Mouse (Mus musculus) lung, embryonic 15.5 days (tissue): ENCODE measurements around the gene Galnt10. TPM values are rescaled to one million over a fixed set of nuclear protein-coding genes. Genes with fewer than 3 reads are reported as not detected.

Source experiments
- ATAC-seq: fragments of 200-750 bp; cut with Nextera tagmentation; 2 replicates; pipeline ENCODE4 v1.8.0; 2017; ENCODE audit warnings: moderate number of reproducible peaks, borderline replicate concordance; ENCODE audit not compliant: low FRiP score, low TSS enrichment; ENCODE audit errors: extremely low read depth
- H3K27ac ChIP-seq: fragments of 300-500 bp; sonication (generic); 2 replicates; pipeline ENCODE4 v1.5.1; 2015; ENCODE audit warnings: moderate library complexity, mild to moderate bottlenecking, inconsistent platforms
- H3K27me3 ChIP-seq: fragments of 300-500 bp; sonication (generic); 2 replicates; pipeline ENCODE4 v1.6.1; 2015; ENCODE audit warnings: inconsistent platforms
- H3K36me3 ChIP-seq: fragments of 300-500 bp; sonication (generic); 2 replicates; pipeline ENCODE4 v1.6.1; 2015; ENCODE audit warnings: inconsistent platforms
- H3K4me1 ChIP-seq: fragments of 300-500 bp; sonication (generic); 2 replicates; pipeline ENCODE4 v1.6.1; 2015; ENCODE audit warnings: inconsistent platforms
- H3K4me2 ChIP-seq: fragments of 300-500 bp; sonication (generic); 2 replicates; pipeline ENCODE4 v1.6.1; 2015; ENCODE audit warnings: inconsistent platforms, mild to moderate bottlenecking, moderate library complexity
- H3K4me3 ChIP-seq: fragments of 300-500 bp; sonication (generic); 2 replicates; pipeline ENCODE4 v1.5.1; 2015; ENCODE audit warnings: mild to moderate bottlenecking, inconsistent platforms
- H3K9ac ChIP-seq: fragments of 300-500 bp; sonication (generic); 2 replicates; pipeline ENCODE4 v1.6.1; 2015; ENCODE audit warnings: inconsistent platforms
- H3K9me3 ChIP-seq: fragments of 300-500 bp; sonication (generic); 2 replicates; pipeline ENCODE4 v1.6.1; 2016; ENCODE audit warnings: inconsistent platforms
- WGBS: fragments of 180-500 bp; shearing (Covaris S2); methylation state at CpG from one replicate; pipeline ENCODE4 v1.1.7; 2015; 5-methylcytosine and 5-hydroxymethylcytosine counted together
- polyA plus RNA-seq: library from polyadenylated mRNA; unstranded; fragments of >200 nt; fragmentation: Nextera tagmentation; extraction: Ambion mirVana; gene quantifications from 2 replicates; pipeline ENCODE4 v1.2.1, GENCODE M21; 2015

Galnt10 gene
- polyA plus RNA-seq, 1 experiment from 2014 or later, result 15.3 TPM

- Histone ChIP-seq H3K27ac (no peak overlapping the region), H3K4me1 (no peaks in the 10 kb centered on the region), H3K36me3 (no peaks in the 10 kb centered on the region), H3K9ac (no peak overlapping the region), H3K27me3 (no peaks in the 10 kb centered on the region), H3K4me3 (no peak overlapping the region), H3K4me2 (no peak overlapping the region), H3K9me3 (no peaks in the 10 kb centered on the region)
- 96% methylated on average over 4 of the region's 4 CpGs for WGBS
- ATAC-seq, result no peak
Observed at GRCm38 (mm10) chr11:57761347-57761746, 116.1 kb downstream of the Galnt10 start.

- 79% methylated on average over 3 of the region's 3 CpGs for WGBS
- ATAC-seq, result no peak
- H3K4me3 ChIP-seq, result no peak overlapping the region
Observed at GRCm38 (mm10) chr11:57764124-57764523, 118.9 kb downstream of the Galnt10 start.

GRCm38 (mm10) chr11:57766617-57767016, 121.4 kb downstream of the Galnt10 start:
- H3K4me3 ChIP-seq, result no peak overlapping the region
- H3K36me3 ChIP-seq, result no peaks in the 10 kb centered on the region
- H3K9ac ChIP-seq, result no peak overlapping the region
- no peaks in the 10 kb centered on the region for H3K9me3 ChIP-seq
- no peaks in the 10 kb centered on the region for H3K27me3 ChIP-seq
- ATAC-seq, result no peak
- H3K4me1 ChIP-seq, result no peaks in the 10 kb centered on the region
- no peak overlapping the region for H3K27ac ChIP-seq
- 57% methylated on average over 12 of the region's 12 CpGs for WGBS
- H3K4me2 ChIP-seq, result no peak overlapping the region

More at GRCm38 (mm10) chr11:57764124-57764523, 118.9 kb downstream of the Galnt10 start:
- Histone ChIP-seq H3K4me2 (no peak overlapping the region), H3K9me3 (no peaks in the 10 kb centered on the region), H3K36me3 (no peaks in the 10 kb centered on the region), H3K4me1 (no peaks in the 10 kb centered on the region), H3K27ac (no peak overlapping the region), H3K27me3 (no peaks in the 10 kb centered on the region), H3K9ac (no peak overlapping the region)

- H3K27ac ChIP-seq, result no peak overlapping the region
- no peaks in the 10 kb centered on the region for H3K9me3 ChIP-seq
- H3K4me2 ChIP-seq, result no peak overlapping the region
- H3K9ac ChIP-seq, result no peak overlapping the region
- H3K4me1 ChIP-seq, result no peaks in the 10 kb centered on the region
- WGBS, result 43% methylated on average over 6 of the region's 6 CpGs
- no peak overlapping the region for H3K4me3 ChIP-seq
- H3K27me3 ChIP-seq, result no peaks in the 10 kb centered on the region
- ATAC-seq, result no peak
- no peaks in the 10 kb centered on the region for H3K36me3 ChIP-seq
Observed at GRCm38 (mm10) chr11:57767171-57767570, 121.9 kb downstream of the Galnt10 start.

GRCm38 (mm10) chr11:57770776-57771175, 125.5 kb downstream of the Galnt10 start:
- Histone ChIP-seq H3K4me3 (no peak overlapping the region), H3K9me3 (no peaks in the 10 kb centered on the region), H3K36me3 (no peaks in the 10 kb centered on the region), H3K4me2 (no peak overlapping the region), H3K9ac (no peak overlapping the region), H3K27ac (no peak overlapping the region), H3K27me3 (no peaks in the 10 kb centered on the region), H3K4me1 (no peaks in the 10 kb centered on the region)
- ATAC-seq, result no peak
- 87% methylated on average over 5 of the region's 5 CpGs for whole genome bisulfite sequencing

- WGBS, result 84% methylated on average over 8 of the region's 8 CpGs
- ATAC-seq, result no peak
- H3K27me3 ChIP-seq, result no peaks in the 10 kb centered on the region
- H3K36me3 ChIP-seq, result no peaks in the 10 kb centered on the region
- H3K9me3 ChIP-seq, result no peaks in the 10 kb centered on the region
- H3K27ac ChIP-seq, result no peak overlapping the region
- H3K4me1 ChIP-seq, result no peaks in the 10 kb centered on the region
- no peak overlapping the region for H3K9ac ChIP-seq
- H3K4me2 ChIP-seq, result no peak overlapping the region
- H3K4me3 ChIP-seq, result no peak overlapping the region
Observed at GRCm38 (mm10) chr11:57771676-57772075, 126.4 kb downstream of the Galnt10 start.

GRCm38 (mm10) chr11:57773479-57773878, 128.2 kb downstream of the Galnt10 start:
- H3K9me3 ChIP-seq, result no peaks in the 10 kb centered on the region
- no peak overlapping the region for H3K27ac ChIP-seq
- WGBS, result 29% methylated on average over 13 of the region's 13 CpGs
- H3K4me3 ChIP-seq, result no peak overlapping the region
- no peaks in the 10 kb centered on the region for H3K4me1 ChIP-seq
- no peak for ATAC-seq
- H3K9ac ChIP-seq, result no peak overlapping the region
- H3K36me3 ChIP-seq, result no peaks in the 10 kb centered on the region
- no peaks in the 10 kb centered on the region for H3K27me3 ChIP-seq
- H3K4me2 ChIP-seq, result no peak overlapping the region

GRCm38 (mm10) chr11:57773936-57774335, 128.7 kb downstream of the Galnt10 start:
- 11% methylated on average over 4 of the region's 4 CpGs for WGBS
- no peaks in the 10 kb centered on the region for H3K4me1 ChIP-seq

GRCm38 (mm10) chr11:57775868-57776267, 130.6 kb downstream of the Galnt10 start:
- no peak for ATAC-seq
- H3K27ac ChIP-seq, result no peak overlapping the region
- no peaks in the 10 kb centered on the region for H3K27me3 ChIP-seq
- no peak overlapping the region for H3K4me3 ChIP-seq
- 55% methylated on average over 6 of the region's 6 CpGs for WGBS
- no peaks in the 10 kb centered on the region for H3K9me3 ChIP-seq
- H3K4me1 ChIP-seq, result no peaks in the 10 kb centered on the region
- H3K4me2 ChIP-seq, result no peak overlapping the region
- H3K9ac ChIP-seq, result no peak overlapping the region
- no peaks in the 10 kb centered on the region for H3K36me3 ChIP-seq

More at GRCm38 (mm10) chr11:57773936-57774335, 128.7 kb downstream of the Galnt10 start:
- Histone ChIP-seq H3K27ac (no peak overlapping the region), H3K27me3 (no peaks in the 10 kb centered on the region), H3K36me3 (no peaks in the 10 kb centered on the region), H3K4me2 (no peak overlapping the region), H3K9ac (no peak overlapping the region), H3K9me3 (no peaks in the 10 kb centered on the region), H3K4me3 (no peak overlapping the region)
- ATAC-seq, result no peak

GRCm38 (mm10) chr11:57776546-57776945, 131.3 kb downstream of the Galnt10 start:
- WGBS, result 90% methylated on average over 3 of the region's 3 CpGs
- Histone ChIP-seq H3K4me1 (no peaks in the 10 kb centered on the region), H3K9ac (no peak overlapping the region), H3K36me3 (no peaks in the 10 kb centered on the region), H3K27me3 (no peaks in the 10 kb centered on the region), H3K9me3 (no peaks in the 10 kb centered on the region), H3K4me2 (no peak overlapping the region), H3K27ac (no peak overlapping the region), H3K4me3 (no peak overlapping the region)
- no peak for ATAC-seq

GRCm38 (mm10) chr11:57778349-57778748, 133.1 kb downstream of the Galnt10 start:
- no peak for ATAC-seq
- H3K4me2 ChIP-seq, result no peak overlapping the region
- H3K27me3 ChIP-seq, result no peaks in the 10 kb centered on the region
- no peak overlapping the region for H3K9ac ChIP-seq
- no peaks in the 10 kb centered on the region for H3K9me3 ChIP-seq
- WGBS, result 16% methylated on average over 5 of the region's 5 CpGs
- H3K4me3 ChIP-seq, result no peak overlapping the region
- no peaks in the 10 kb centered on the region for H3K4me1 ChIP-seq
- no peaks in the 10 kb centered on the region for H3K36me3 ChIP-seq
- H3K27ac ChIP-seq, result no peak overlapping the region

GRCm38 (mm10) chr11:57779824-57780223, 134.6 kb downstream of the Galnt10 start:
- 80% methylated on average over 14 of the region's 14 CpGs for WGBS
- Histone ChIP-seq H3K4me3 (no peak overlapping the region), H3K9me3 (no peaks in the 10 kb centered on the region), H3K9ac (no peak overlapping the region), H3K4me2 (no peak overlapping the region), H3K36me3 (no peaks in the 10 kb centered on the region), H3K27me3 (no peaks in the 10 kb centered on the region), H3K4me1 (no peaks in the 10 kb centered on the region), H3K27ac (no peak overlapping the region)
- no peak for ATAC-seq
